Mouse (Mus musculus) spleen, adult 2 months (tissue): Measurements from ENCODE around the gene Cmtm3.
"Not testable (repeated sequence)": the region's sequence is repeated elsewhere in the genome, so short reads cannot be mapped to it uniquely, and the experiment has no call there.

Experiments
- CTCF ChIP-seq: fragments of 200-500 bp; IDR thresholded peaks from 2 replicates; pipeline ENCODE4 v1.5.1; 2011; ENCODE audit warnings: mild to moderate bottlenecking, inconsistent platforms; ENCODE audit not compliant: insufficient read depth, insufficient read length, insufficient replicate concordance; ENCODE audit errors: extremely low read depth
- POLR2A ChIP-seq: fragments of 200-500 bp; IDR thresholded peaks from 2 replicates; pipeline ENCODE4 v1.6.1; 2011; ENCODE audit warnings: low read depth, low read length, inconsistent platforms

GRCm38 (mm10) chr8:104309441-104310155 lies 29.6 kb upstream of the Cmtm3 start, which contains the start of the genes Gm45711 and Cmtm1:
- TF ChIP-seq CTCF, POLR2A: not testable (repeated sequence)
